Mouse (Mus musculus) CH12.LX (cell line): ENCODE results near the gene Gse1. TPM values are rescaled to one million over a fixed set of nuclear protein-coding genes. Genes with fewer than 3 reads are reported as not detected.

Source experiments
- DNase-seq: peaks from one replicate; pipeline ENCODE4 v3.0.0-alpha.2; 2013; ENCODE audit errors: extremely low read depth
- H3K27ac ChIP-seq: 2 replicates; pipeline ENCODE4 v1.5.1; 2012; ENCODE audit warnings: low read depth, mild to moderate bottlenecking, control low read depth, moderate library complexity; ENCODE audit not compliant: insufficient read depth
- H3K27me3 ChIP-seq: replicated peaks from 2 replicates; pipeline ENCODE3; 2012; ENCODE audit warnings: inconsistent platforms
- H3K36me3 ChIP-seq, 2 experiments: replicated peaks in 1 of 2; 2 replicates each; pipeline versions ENCODE3 to v1.6.1; 2012; ENCODE audit warnings: inconsistent platforms in 1 of 2, low read length in 1 of 2, mild to moderate bottlenecking in 1 of 2, mixed read lengths in 1 of 2, moderate library complexity in 1 of 2; ENCODE audit not compliant: control insufficient read depth in 1 of 2, insufficient read depth in 1 of 2
- H3K4me1 ChIP-seq, 2 experiments: 2 replicates each; pipeline ENCODE4 v1.6.1; 2012; ENCODE audit warnings: inconsistent platforms in 1 of 2, moderate library complexity in 1 of 2; ENCODE audit not compliant: insufficient read depth in 2 of 2, control insufficient read depth in 1 of 2
- H3K4me2 ChIP-seq: 2 replicates; pipeline ENCODE4 v1.6.1; 2012; ENCODE audit warnings: low read depth, mild to moderate bottlenecking, control low read depth; ENCODE audit not compliant: poor library complexity, insufficient read depth, severe bottlenecking
- H3K4me3 ChIP-seq, 3 experiments: fragments of 150-350 bp in 1 of 3; sonication (generic) in 1 of 3; replicated peaks in 1 of 3; 2 replicates each; pipeline versions ENCODE3 to v1.5.1; 2011 to 2012; ENCODE audit warnings: low read depth in 2 of 3, low read length in 2 of 3, mild to moderate bottlenecking in 2 of 3, moderate library complexity in 2 of 3, control low read depth in 1 of 3, improper control_type of control experiment in 1 of 3, inconsistent platforms in 1 of 3, mixed read lengths in 1 of 3; ENCODE audit not compliant: poor library complexity in 1 of 3
- H3K79me2 ChIP-seq: replicated peaks from 2 replicates; pipeline ENCODE4 v1.6.1; 2012; ENCODE audit warnings: mild to moderate bottlenecking, moderate library complexity; ENCODE audit not compliant: control insufficient read depth, poor library complexity, insufficient read depth, severe bottlenecking; ENCODE audit errors: extremely low read depth
- H3K9ac ChIP-seq: 2 replicates; pipeline ENCODE4 v1.6.1; 2012; ENCODE audit warnings: low read depth, mild to moderate bottlenecking, control low read depth, moderate library complexity; ENCODE audit not compliant: insufficient read depth
- H3K9me3 ChIP-seq: replicated peaks from 2 replicates; pipeline ENCODE3; 2012; ENCODE audit warnings: low read length, inconsistent platforms, mixed read lengths
- BHLHE40 ChIP-seq: IDR thresholded peaks from 2 replicates; pipeline ENCODE4 v1.6.1; 2011; ENCODE audit warnings: mild to moderate bottlenecking, low read depth, low read length, improper control_type of control experiment
- CHD2 ChIP-seq: IDR thresholded peaks from 2 replicates; pipeline ENCODE4 v1.6.1; 2011; ENCODE audit warnings: low read length, improper control_type of control experiment
- CTCF ChIP-seq, 2 experiments: IDR thresholded peaks in 1 of 2; conservative IDR thresholded peaks in 1 of 2; 2 replicates each; pipeline ENCODE4 v1.5.1; 2011 to 2012; ENCODE audit warnings: low read depth in 2 of 2, low read length in 2 of 2, improper control_type of control experiment in 1 of 2, inconsistent platforms in 1 of 2, mild to moderate bottlenecking in 1 of 2, moderate library complexity in 1 of 2
- ELF1 ChIP-seq: IDR thresholded peaks from 2 replicates; pipeline ENCODE4 v1.6.1; 2014; ENCODE audit warnings: low read depth, mild to moderate bottlenecking, inconsistent platforms, low read length, improper control_type of control experiment
- EP300 ChIP-seq: IDR thresholded peaks from 2 replicates; pipeline ENCODE4 v1.6.1; 2011; ENCODE audit warnings: low read length, improper control_type of control experiment
- ETS1 ChIP-seq: conservative IDR thresholded peaks from 2 replicates; pipeline ENCODE4 v1.6.1; 2012; ENCODE audit warnings: low read depth, mild to moderate bottlenecking, inconsistent platforms, low read length, improper control_type of control experiment, moderate library complexity
- HCFC1 ChIP-seq: IDR thresholded peaks from 2 replicates; pipeline ENCODE4 v1.6.1; 2012; ENCODE audit warnings: low read depth, mild to moderate bottlenecking, inconsistent platforms, low read length, improper control_type of control experiment
- IRF4 ChIP-seq: IDR thresholded peaks from 2 replicates; pipeline ENCODE4 v1.6.1; 2014; ENCODE audit warnings: low read depth, mild to moderate bottlenecking, inconsistent platforms, low read length, improper control_type of control experiment
- JUN ChIP-seq: IDR thresholded peaks from 2 replicates; pipeline ENCODE4 v1.6.1; 2011; ENCODE audit warnings: low read depth, mild to moderate bottlenecking, low read length, improper control_type of control experiment, moderate library complexity; ENCODE audit not compliant: insufficient read depth
- KAT2A ChIP-seq: IDR thresholded peaks from 2 replicates; pipeline ENCODE4 v1.6.1; 2012; ENCODE audit warnings: low read length, improper control_type of control experiment, inconsistent platforms; ENCODE audit not compliant: insufficient replicate concordance
- MAFK ChIP-seq: IDR thresholded peaks from 2 replicates; pipeline ENCODE4 v1.6.1; 2011; ENCODE audit warnings: low read length, improper control_type of control experiment; ENCODE audit not compliant: insufficient replicate concordance
- NRF1 ChIP-seq: IDR thresholded peaks from 2 replicates; pipeline ENCODE4 v1.6.1; 2014; ENCODE audit warnings: low read depth, mild to moderate bottlenecking, inconsistent platforms, low read length, improper control_type of control experiment, moderate library complexity
- POLR2AphosphoS2 ChIP-seq: IDR thresholded peaks from 2 replicates; pipeline ENCODE4 v1.6.1; 2011; ENCODE audit warnings: low read depth, low read length, improper control_type of control experiment
- RAD21 ChIP-seq: IDR thresholded peaks from 2 replicates; pipeline ENCODE4 v1.6.1; 2011; ENCODE audit warnings: low read depth, mild to moderate bottlenecking, low read length, improper control_type of control experiment, moderate library complexity
- TCF12 ChIP-seq: IDR thresholded peaks from 2 replicates; pipeline ENCODE4 v1.6.1; 2014; ENCODE audit warnings: low read depth, mild to moderate bottlenecking, inconsistent platforms, low read length, improper control_type of control experiment
- UBTF ChIP-seq: IDR thresholded peaks from 2 replicates; pipeline ENCODE4 v1.6.1; 2012; ENCODE audit warnings: low read depth, mild to moderate bottlenecking, inconsistent platforms, low read length, improper control_type of control experiment, moderate library complexity
- ZKSCAN1 ChIP-seq: IDR thresholded peaks from 2 replicates; pipeline ENCODE4 v1.6.1; 2012; ENCODE audit warnings: low read depth, inconsistent platforms, low read length, improper control_type of control experiment, borderline replicate concordance
- ZMIZ1 ChIP-seq: IDR thresholded peaks from 2 replicates; pipeline ENCODE4 v1.6.1; 2012; ENCODE audit warnings: low read depth, mild to moderate bottlenecking, inconsistent platforms, low read length, improper control_type of control experiment
- dilution Hi-C: fragments of 300-500 bp; cut with MboI; formaldehyde crosslinking; loops from 2 replicates; pipeline ENCODE4 v1.14.3; 2020; ENCODE audit warnings: low sequenced_read_pairs; ENCODE audit not compliant: extremely low pct_unique_long_range_greater_than_20kb, extremely low pct_ligation_motif_present
- in situ Hi-C: fragments of 300-500 bp; cut with MboI; formaldehyde crosslinking; loops from 3 replicates; pipeline ENCODE4 v1.14.3; 2019; ENCODE audit warnings: low sequenced_read_pairs, low pct_ligation_motif_present, low pct_unique_long_range_greater_than_20kb, mixed read lengths
- polyA plus RNA-seq: library from polyadenylated mRNA; unstranded; fragments of >175 nt; gene quantifications from 2 replicates; pipeline ENCODE4 v1.2.1, GENCODE M21; 2012; ENCODE audit warnings: low read depth; ENCODE audit not compliant: insufficient read length
- total RNA-seq, 2 experiments: library from RNA; depleted of rRNA; stranded (reverse); fragments of 300-350 nt in 1 of 2; fragments of >200 nt in 1 of 2; gene quantifications; 2 replicates each; pipeline ENCODE4 v1.2.3; 2012 to 2014

Gene Gse1
- total and polyA plus RNA-seq, 3 experiments = 1.3 to 9.8 (median 8.5) TPM

GRCm38 (mm10) chr8:120538397-120539240 is 310.4 kb downstream of the Gse1 start (continued):
- TF ChIP-seq HCFC1 (no peak; the same call in 1 of the 2 replicates), BHLHE40 (peak; percentile 89), POLR2AphosphoS2 (no peak), CTCF (conservative IDR thresholded peaks at IDR 0.05 in 1 of 2, IDR thresholded peaks at IDR 0.05 in 1 of 2; ENCODE audit: low read depth in 2 of 2, low read length in 2 of 2) (peak in 1 of 2 experiments; percentile 51; a peak in 2 of 4 replicates), NRF1 (no peak), EP300 (no peak), ETS1 (peak; percentile 76), UBTF (no peak), ZKSCAN1 (no peak), TCF12 (peak; percentile 78), ZMIZ1 (no peak), MAFK (no peak), KAT2A (0 out of 2 replicates have a peak, but pooled peaks have one; percentile 18)

GRCm38 (mm10) chr8:120539381-120539774 is 311.1 kb downstream of the Gse1 start:
- Histone ChIP-seq H3K79me2 (peaks cover 77% of the 10 kb centered on the region), H3K27ac (peak overlapping the region; percentile 65; the same call in 1 of the 2 replicates), H3K4me3 (peak overlapping the region in 2 of 3 experiments; percentile 33 to 64), H3K9me3 (no peaks in the 10 kb centered on the region), H3K9ac (no peak overlapping the region), H3K27me3 (peaks cover 14% of the 10 kb centered on the region), H3K4me1 (peaks cover 37 to 80% of the 10 kb centered on the region in 2 experiments), H3K36me3 (peaks cover 0 to 7% of the 10 kb centered on the region in 2 experiments), H3K4me2 (peak overlapping the region; percentile 83)
- in situ Hi-C loops (loop anchor here (5.0 to 10.0 kb wide), 2 partner anchors 132 to 215 kb away; no protein-coding TSS in a partner anchor), dilution Hi-C loops (no loop called here)
- TF ChIP-seq RAD21 (no peak), UBTF (peak; percentile 66; the same call in 1 of the 2 replicates), JUN (no peak), TCF12 (no peak), ELF1 (no peak), IRF4 (0 out of 2 replicates have a peak, but pooled peaks have one; percentile 4), CHD2 (no peak)
- no peak for DNase-seq
